Mouse (Mus musculus) c-Kit-positive CD71-negative TER-119-negative erythroid progenitor cells, embryonic 14.5 days (primary cell): Measurements from ENCODE around the gene Lbp.

ENCODE experiments used
- DNase-seq: peaks from one replicate; pipeline ENCODE4 v3.0.0-alpha.2; 2013; ENCODE audit warnings: low read depth

The Lbp gene

DNA sequence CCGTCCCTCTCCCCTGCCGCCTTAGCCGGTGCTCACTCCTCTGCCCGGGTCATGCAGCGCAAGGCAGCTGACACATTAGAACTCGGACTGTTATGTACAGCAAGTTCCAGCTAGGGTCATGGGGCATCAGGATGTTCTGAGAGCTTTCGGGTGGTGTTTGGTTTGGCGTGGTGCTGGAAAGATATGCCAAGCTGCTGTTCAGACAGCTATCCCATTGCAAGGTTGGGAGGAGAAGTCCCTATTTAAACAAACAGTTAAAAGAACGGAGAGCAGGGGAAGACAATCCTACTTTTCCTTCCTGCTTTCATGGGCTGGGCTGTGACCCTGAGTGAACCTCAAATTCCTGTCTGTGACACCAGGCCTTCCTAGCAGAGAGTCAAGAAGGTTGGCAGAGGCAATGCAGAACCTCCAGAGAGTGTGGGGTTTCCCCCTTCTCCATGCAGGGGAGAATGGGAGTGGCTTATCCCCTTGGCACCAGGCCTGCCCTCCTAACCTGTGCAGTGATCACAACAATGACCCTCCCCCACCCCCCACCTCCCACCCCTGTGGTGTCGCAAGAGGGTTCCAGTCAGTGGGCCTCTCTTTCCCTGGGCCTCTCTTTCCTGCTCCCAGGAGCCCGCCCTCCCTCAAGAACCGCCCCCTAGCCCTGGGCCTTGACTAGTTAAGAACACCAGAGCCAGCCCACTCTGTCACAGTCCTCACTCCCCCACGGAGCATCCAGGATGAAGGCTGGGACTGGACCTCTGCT, at the start of gene Lbp:
Gene Lbp, plus strand, starts transcription at position 546 of the 748 bp plus-strand sequence.
- DNase-seq, result peak; percentile 48

DNA sequence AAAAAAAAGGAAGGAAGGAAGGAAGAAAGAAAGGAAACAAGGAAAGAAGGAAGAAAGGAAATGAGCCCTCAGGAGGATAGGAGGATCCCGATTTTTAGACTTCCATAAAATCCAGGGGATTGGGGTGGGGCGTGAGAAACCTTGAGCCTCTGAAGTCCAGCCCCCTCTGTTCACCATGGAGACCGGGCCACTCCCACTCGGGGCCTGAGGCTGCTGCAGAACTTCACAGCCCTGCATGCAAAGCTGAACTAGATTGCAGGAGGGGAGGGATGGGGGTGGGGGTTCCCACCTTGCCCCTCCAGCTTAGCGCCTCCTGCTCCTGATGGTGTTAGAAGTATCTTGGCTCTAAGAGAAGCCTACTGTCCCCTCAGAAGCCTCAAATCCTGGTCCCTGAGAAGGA, 49.4 kb upstream of the Lbp start:
- no peak for DNase-seq

DNA sequence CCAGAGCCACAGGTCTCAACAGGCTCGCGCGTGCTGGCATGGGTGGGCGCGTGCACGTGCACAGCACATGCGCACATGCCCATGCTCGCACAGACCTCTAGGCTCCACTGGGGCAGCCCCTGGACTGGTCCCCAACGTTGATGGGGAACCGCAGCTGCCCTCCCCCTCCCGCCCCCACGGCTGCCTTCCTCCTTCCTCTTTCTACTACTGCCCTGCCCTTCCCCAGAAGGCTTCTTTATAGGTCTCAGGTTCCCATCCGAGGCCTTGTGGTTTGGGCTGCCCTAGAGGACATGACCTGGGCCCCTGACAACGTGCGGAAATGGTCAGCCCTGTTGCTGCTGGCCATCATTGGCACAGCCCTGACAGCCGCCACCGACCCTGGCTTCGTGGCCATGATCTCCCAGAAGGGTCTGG, 48.3 kb upstream of the Lbp start, which contains the start of gene Bpi:
Gene Bpi, plus strand, starts transcription at position 90 of the 414 bp plus-strand sequence.
- peak; percentile 25 for DNase-seq

DNA sequence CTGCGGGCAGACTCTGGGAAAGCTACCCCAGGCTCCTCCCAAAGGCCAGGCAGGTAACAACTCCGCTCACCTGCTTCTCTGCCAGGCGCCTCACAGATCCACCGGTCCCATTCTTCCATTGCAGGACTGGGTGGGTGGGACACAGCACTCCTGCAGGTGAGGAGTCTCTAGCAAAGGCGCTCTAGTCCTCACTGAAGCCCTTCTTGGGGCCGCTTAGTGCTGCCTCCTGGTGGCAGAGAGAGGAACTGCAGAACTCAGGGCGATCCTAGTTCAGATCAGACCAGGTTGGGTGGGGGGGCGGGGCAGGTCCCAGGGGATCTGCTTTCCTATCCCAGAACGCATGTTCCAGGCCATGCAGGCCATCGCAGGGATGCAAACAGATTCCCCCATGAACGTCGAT, 47.5 kb upstream of the Lbp start:
- DNase-seq, result peak; percentile 81

DNA sequence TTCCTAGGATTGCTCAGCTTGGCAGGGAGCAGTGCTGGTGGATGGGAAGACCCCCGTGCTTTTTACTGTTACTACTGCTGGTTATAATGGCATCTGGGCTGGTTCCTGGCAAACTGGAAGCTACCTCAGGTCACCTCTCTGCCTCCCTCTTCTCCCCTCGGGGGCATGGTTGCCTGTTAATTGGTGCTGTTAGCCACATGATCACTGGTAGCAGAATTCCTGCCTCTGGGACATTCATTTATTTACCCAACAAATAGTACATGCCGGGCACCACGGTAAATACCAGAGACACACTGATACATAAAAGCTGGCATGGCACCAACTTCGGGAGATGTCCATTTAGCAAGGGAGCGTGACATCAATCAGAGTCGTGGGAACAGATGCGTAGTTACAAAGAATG, 46.8 kb upstream of the Lbp start:
- DNase-seq, result no peak

DNA sequence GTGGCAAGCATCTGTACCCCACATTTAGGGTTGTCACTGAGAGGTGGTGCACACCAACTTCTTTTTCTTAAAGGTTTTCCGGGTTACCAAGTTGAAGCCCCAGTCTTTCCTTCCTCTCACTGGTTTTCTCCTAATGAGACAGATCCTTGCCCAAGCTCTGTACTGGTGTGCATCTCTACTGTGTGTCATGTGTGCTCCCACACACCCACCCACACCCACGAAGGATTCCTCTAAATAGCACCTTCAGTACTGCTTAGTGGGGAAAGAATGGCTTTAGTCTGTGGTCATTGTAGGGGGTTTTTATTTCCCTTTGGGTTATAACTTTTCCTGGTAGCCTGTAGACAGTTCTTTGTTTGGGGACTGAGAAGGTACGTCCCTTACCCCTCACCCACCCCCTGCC, 41.4 kb upstream of the Lbp start:
- DNase-seq, result no peak

DNA sequence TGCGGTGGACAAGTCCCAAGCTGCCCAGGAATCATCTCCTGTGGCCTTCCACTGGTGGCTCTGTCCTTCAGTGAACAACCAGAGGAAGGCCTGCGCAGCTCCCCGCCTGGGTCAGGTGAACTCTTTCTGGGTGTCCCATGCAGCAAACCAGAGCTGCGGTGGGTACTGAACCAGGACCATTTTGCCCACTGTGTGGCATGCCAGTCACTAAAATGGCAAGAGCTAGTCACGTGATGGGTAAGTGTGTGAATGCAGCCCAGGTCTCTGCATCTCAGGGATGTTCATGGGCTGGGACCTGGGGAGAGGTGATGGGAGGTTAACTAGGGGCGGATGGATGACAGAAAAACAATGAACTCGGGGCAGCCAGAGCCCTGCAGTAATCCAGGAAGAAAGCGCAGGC, 36.3 kb upstream of the Lbp start:
- no peak for DNase-seq

DNA sequence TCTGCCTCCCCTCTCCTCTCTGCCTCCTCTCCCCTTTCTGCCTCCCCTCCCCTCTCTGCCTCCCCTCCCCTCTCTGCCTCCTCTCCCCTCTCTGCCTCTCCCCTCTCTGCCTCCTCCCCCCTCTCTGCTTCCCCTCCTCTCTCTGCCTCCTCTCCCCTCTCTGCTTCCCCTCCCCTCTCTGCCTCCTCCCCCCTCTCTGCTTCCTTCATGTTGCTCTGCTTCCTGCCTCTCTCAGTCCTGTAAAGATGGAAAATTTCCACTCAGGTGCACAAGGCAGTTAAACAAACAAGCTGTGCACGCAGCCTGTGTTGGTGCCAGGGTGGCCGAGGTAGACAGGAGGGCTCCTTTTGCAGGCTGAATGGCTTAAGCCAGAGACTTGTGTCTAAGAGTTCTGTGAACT, 32.6 kb upstream of the Lbp start:
- no peak for DNase-seq

DNA sequence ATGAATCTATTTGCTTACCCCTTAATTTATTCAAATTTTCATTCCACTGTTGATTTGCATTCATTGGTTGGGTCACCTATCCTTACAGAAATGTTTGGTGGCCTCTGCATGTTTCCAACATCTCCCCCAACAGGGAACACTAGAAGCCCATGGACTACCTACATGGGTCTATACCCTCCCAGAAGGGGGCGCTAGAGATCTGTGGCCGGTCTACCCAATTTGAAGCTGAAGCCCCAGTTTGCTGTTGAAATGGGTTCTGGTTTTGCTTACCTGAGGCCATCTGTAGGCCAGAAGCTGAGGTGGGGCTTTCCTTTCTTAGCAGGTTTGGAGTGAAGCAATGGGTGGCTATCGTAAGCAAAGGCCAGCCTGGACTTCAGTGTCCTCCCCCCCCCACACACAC, 30.9 kb upstream of the Lbp start:
- no peak for DNase-seq

DNA sequence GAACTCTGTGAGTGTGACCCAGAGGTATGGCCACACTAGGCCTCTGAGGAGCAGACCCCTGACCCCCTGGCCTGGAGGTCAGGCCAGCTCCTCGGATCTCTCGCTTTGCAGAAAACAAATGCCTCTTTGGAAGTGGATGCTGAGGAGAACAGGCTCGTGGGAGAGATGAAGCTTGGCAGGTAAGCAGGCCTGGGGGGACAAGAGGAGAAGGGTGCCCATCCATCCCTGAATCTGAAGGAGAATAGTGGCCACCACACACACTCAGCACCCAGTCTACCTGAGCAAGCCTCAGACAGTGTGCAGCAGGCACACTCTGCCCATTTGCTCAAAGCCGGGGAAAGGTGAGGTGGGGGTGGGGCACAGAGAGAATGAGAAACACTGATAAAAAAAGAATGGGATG, 30.5 kb upstream of the Lbp start:
- no peak for DNase-seq

DNA sequence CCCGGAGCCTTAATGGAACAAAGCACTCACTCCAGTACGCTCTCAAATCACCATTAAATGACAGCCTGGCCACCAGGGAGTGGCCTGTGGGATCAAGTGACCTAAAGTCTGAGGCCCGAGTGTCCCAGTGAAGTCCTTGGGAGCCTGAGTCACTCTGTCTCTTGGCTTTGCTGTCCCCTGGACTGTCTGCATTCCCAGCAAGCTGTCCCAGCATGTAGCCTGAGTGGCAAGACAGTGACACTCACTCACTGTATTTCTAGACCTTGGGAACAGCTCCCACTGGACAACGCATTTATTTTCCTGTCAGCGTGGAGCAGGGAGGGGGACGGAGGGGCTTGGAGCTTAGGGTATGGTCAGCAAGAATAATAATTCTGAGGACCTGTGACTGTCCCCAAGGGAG, 29.8 kb upstream of the Lbp start:
- DNase-seq, result no peak

DNA sequence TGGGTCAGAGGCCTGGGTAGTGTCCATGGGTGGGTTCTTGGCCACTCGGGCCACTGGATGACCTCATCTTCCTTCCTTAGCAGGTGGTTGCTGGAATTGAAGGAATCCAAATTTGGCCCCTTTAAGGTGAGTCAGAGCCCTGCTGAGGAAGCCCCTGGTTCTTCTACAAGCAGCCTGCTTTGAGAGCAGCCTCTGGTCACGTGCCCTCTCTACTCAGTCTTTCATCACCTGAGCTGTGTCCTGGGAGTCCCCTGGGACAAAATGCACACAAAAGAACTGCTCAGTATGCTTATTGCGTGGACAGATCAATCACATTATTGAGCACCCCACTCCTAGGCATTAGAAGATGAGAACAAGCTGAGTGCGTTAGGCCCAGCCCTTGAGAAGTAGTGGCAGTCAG, 29.4 kb upstream of the Lbp start:
- DNase-seq, result no peak

DNA sequence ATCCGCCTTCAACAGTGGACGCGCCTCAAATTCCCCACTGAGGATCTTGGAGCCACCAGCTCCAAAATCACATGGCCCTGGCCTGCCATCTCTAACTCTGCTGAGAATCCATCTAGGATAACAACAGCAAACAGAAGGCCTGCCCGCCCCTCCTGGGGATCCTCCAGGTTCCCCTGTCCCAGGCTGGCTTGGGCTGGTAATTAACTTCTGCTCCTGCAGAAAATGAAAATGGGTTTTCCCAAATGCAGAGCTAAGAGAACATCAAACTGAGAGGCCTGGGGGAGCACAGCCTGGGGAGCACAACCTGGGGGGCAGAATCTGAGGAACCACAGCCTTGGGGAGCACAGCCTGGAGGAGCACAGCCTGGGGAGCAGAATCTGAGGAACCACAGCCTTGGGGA, 26.6 kb upstream of the Lbp start:
- no peak for DNase-seq

DNA sequence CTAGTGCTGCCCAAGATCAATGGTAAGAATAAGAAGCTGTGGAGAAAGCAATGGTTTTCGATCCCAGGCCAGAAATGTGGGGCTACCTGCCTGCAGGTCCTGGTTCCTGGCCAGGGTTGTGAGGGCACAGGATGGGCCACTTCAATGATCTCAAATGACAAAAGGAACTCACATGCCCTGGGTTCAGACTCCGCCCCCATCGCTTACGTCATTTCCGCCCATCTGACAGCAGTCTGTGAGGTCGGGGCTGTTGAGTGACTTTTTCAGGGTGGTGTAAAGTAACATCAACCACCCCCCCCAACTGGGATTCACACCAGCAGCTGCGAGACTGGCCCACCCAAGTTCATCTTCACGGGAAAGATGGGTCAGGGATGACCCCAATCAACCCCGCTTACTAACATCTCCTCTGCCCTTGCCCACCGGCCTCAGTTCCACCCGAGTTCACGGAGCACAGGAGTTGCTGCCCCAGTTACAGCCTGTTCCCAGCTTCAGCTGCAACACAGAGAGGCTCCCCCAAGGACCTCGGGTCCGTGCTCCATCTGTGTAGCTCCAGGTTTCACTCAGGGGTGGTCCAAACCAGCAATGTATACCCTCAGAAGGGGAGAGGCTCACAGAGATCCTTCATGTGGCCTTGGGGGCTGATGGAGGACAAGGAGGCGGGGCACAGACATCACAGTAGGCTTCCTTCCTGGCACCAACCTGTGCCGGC, 24.6 kb upstream of the Lbp start:
- DNase-seq, result no peak

DNA sequence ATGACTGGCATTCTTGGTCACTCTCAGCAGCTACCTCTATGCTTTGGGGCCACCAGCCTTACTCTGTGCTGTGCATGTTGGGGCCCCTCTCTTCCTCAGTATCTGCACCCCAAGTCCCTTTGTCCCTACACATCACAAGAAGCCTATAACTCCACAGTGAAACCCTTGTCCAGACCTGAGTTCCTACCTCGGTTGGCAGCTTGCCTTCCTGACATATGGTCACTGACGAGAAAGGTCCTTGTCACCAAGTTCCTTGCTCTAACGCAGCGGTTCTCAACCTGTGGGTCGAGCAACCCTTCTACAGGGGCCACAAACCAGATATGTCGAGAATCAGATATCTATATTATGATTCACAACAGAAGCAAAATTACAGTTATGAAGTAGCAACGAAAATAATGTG, 23.2 kb upstream of the Lbp start:
- DNase-seq, result no peak

DNA sequence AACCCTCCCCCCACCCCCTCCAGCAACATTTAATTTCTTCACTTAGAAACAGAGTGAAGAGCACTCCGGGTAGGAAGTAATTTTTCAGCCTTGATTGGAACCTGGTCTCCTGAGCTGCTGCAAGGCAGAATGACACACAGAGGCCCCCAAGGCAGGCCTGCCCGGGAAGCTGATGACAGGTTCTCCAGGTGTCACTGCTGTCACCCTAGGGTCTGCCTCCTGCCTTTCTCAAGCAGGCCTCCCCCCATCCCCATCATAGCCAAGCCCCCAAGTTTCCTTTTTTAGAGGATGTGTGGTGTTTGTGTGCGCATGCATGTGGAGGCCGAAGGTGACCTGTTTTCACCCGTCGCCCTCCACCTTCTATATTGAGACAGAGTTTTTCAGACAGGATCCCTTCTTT, 22.5 kb upstream of the Lbp start:
- DNase-seq, result no peak

DNA sequence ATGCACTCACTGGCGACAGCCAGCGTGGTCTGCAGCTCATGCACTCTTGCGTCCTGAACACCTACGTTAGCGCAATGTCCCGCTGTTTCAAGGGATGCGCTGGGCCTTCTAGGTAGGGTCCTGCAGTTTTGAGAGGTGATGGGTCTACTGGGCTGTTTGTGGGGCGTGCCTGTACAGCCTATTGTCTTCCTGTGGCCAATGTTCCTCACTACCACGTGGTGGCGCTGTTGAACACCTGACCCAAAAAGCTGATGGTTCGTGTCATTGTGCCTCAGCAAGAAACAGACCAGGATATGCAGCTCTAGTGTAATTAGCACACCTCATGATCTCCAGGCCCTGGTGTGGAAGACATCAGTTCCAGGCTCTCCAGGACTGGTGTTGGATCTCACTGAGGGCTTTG, 21.7 kb upstream of the Lbp start:
- DNase-seq, result peak; percentile 64

DNA sequence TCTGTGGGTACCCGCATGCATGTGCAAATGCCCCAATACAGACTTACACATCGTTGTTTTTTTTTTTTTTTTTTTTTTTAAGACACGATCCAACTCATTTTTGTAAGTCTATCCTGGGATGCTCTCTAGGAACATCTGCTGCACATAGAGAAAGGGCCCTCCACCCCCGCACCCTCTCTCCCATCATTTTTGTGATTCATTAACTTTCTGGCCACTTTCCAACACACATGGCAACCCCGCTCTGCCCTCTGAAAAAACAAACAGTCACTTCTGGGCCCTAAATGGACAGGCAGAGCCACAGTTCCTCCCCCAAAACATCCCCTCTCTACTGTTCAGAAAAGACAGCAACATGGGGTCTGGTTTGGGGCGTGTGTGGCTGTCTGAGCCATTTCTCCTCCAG, 20.6 kb upstream of the Lbp start:
- DNase-seq, result no peak

DNA sequence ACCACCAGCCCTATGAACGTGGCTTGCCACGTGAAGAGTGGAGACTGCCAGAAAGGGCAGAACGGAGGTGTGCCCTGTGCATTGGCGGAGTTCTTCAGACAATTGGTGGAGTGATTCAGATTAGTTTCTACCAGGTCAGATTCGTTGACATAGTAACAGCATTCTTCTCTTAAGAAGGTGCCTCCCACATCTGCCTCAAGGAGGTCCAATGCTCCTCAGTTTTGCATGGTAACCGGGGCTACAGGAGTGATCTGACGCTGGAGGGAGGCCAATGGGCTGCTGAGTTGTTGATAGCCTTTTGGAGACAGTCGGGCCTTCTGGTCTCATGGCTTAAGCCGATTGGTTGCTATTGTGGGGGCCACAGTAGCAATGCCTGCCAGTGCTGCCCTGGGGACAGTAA, 10.6 kb upstream of the Lbp start:
- DNase-seq, result no peak

DNA sequence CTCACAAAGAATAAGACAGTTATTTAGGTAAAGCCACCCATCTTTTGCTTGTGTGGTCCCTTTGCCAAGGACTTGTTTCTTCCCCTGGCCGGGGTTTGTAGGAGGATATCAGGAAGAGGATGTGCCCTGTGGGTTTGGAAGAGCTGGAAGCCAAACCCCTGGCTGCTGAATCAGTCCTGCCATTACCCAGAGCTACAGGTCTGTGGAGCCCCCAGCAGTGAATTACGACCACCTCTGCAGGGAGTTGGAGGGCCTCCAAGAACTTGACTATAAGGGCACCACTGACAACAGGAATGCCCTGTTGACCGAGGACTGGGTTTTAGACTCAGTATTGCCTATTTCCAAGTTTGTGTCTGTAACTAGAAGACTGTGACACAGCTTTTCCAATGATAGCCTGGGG, 7.1 kb upstream of the Lbp start:
- DNase-seq, result no peak

DNA sequence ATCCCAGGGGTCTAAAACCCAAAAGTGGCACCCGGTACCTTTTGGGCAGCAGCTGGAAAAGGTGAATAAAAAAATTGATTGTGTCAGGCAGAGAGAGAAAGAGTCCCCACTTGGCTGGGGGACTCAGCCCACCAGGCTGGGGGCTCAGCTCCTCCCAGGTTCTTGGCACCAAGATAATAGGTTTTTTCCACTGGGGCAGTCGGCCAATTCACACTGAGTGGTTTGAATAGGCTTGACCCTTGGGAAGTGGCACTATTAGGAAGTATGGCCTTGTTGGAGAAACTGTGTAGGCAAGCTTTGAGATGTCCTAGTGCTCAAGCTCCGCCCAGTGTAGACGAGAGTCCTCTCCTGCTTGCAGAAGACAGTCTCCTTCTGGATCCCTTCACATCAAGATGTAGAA, 6.6 kb upstream of the Lbp start:
- DNase-seq, result no peak

DNA sequence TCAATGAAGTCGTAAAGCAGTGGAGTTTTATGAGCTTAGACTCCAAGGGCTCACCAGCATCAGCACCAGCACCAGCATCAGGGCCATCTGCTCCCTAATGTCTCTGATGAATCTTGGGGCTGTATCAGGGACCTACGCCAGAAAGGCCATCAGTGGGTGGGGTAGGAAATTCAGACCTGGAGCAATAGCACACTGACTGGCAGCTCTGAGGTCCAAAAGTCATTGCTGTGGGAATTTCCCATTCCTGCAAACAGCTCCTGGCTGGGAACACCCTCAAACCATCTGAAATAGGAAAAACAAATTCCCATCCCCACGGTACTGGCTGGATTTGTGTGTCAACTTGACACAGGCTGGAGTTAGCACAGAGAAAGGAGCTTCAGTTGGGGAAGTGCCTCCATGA, 3.5 kb upstream of the Lbp start:
- no peak for DNase-seq

DNA sequence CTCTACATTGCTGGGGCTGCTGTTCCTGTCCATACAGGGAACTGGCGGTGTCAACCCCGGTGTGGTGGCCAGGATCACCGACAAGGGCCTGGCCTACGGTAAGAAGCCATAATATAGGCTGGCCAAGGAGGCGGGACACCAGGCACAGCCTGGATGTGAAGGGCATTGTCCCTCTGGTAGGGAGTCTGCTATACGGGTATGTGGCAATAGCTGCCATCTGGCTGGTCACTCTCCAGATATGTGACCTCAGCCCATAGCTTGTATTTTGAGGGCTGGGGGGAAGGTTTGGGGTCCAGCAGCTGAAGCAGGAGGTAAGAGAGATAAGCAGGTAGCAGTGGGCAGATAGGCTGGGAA, 380 bp downstream of the Lbp start:
- DNase-seq, result no peak

DNA sequence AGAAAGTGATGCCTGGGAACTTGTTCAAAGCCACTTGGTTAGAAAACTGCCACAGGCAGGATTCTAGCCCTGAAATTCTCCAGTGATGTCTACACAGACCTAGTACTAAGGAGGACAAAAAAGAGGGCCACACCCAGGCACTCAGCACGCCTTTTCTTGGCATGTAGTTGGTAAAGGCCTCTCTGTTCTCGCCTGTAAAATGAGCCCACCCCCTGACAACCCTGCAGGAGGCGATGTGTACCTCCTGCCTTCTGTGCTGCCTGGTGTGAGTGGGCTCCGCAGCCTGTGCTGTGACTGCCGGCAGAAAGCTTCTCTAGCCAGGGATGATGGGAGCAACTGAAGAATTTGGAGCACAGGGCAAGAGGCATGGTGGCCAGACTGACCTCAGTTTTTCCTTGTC, 2.0 kb downstream of the Lbp start:
- no peak for DNase-seq
